Mouse (Mus musculus) cerebellum, postnatal 4 days (tissue): ENCODE measurements around the gene Eef1g.
A peak's percentile ranks its signal among the peaks of the same experiment; 100 is the strongest.

Experiments
- DNase-seq, 2 experiments: peaks; one replicate each; pipeline ENCODE4 v3.0.0; 2022; ENCODE audit warnings: low spot score in 2 of 2, mixed read lengths in 1 of 2

Gene Eef1g

GRCm38 (mm10) chr19:9025562-9026257 lies 58.9 kb downstream of the Eef1g start:
- DNase-seq, result no peak

GRCm38 (mm10) chr19:9026634-9027033 lies 59.8 kb downstream of the Eef1g start:
- DNase-seq, result peak in 1 of 2 experiments; percentile 36

- no peak for DNase-seq
These were observed 61.0 kb downstream of the Eef1g start for GRCm38 (mm10) chr19:9027795-9028194.
